Mouse (Mus musculus) large intestine, adult 2 months (tissue): Measurements from ENCODE around the gene Rgl3. TPM values are rescaled to one million over a fixed set of nuclear protein-coding genes. Genes with fewer than 3 reads are reported as not detected.

Source experiments
- DNase-seq: peaks from one replicate; pipeline ENCODE4 v3.0.0-alpha.2; 2012; ENCODE audit warnings: low read depth, low spot score
- WGBS: fragments of 180-500 bp; shearing (Covaris S2); methylation state at CpG from one replicate; pipeline ENCODE4 v1.1.7; 2018; 5-methylcytosine and 5-hydroxymethylcytosine counted together
- polyA plus RNA-seq: library from polyadenylated mRNA; depleted of rRNA; stranded (reverse); fragments of >200 nt; gene quantifications from 2 replicates; pipeline ENCODE4 v1.2.3, GENCODE M21; 2012

The Rgl3 gene
- polyA plus RNA-seq, 1 experiment: 1.9 TPM

DNA sequence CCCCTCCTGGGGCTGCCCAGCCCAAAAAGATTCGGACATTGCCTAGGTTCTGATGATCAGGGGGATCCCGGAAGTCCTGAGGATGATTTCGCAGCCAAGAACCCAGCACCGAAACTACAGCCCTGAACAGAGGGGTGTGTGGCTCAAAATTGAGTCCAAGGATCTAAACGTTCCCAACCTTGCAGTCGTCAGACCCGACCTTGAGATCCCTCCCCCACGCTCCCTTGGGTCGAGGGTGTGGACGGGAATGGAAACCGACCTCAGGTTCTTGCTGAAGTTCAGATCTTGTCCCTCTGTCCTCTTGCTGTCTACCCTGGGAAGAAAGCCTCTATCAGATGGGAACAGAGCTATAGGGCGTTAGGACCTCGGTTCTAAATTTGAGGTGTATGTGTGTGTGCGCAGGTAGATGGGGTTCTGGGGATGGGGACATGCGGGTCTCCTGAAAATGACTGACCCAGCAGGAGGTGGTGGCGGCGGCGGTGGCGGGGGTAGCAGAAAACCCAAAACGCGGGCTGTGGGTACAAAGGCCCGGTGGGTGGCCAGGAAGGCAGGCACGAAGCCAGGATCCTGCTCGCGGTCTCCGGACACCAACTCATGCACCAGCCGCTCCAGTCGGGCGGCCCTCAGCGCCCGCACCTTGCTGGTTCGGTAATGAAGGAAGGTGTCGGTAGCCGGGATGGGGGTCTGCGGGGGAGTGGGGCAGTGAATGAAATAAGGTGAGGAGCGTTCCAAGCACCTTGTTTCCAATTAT is 1.5 kb downstream of the Rgl3 start:
- 22% methylated on average over 36 of the region's 36 CpGs for whole genome bisulfite sequencing

DNA sequence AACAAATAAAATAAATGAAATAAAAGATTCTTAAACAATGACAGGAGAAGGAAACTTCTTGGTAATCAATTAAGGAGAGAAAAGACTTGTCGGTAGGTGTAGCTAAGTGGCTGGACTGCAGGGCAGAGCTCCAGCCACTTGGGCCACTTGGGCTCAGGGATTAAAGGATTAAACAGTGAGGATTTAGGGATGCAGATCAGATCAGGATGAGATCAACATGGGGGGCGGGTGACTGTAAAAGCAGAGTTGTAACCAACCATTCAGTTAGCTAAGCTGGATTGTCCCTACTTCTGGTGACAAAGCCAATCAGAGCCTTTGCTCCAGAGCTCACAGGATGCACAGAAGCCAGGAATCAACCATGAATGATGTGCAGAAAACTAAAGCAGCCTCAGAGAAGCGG is 5.3 kb downstream of the Rgl3 start:
- no peak for DNase-seq
- WGBS: 45% methylated on average over 3 of the region's 3 CpGs

More for the DNA sequence above, 1.5 kb downstream of the Rgl3 start:
- no peak for DNase-seq

GRCm38 (mm10) chr9:21978398-21979128 is 10.7 kb downstream of the Rgl3 start:
- DNase-seq: no peak
- WGBS: 84% methylated on average over 4 of the region's 4 CpGs

DNA sequence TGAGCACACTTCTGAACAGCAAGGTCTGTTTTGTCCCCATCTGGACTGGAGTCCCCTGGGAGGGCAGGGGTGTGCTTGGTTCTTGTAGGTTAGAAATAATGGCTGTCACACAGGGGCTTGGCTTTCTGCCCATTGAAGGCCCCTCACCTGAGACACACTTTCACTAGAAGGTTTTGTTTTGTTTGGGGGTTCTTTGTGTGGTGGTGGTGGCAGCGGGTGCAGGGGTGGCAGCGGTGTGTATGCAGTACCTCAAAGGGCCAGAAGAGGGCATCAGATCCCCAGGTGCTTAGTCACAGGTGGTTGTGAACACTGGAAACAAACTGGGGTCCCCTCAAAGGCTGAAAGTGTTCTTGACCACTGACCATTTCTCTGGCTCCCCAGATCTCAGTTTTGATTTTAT is 11.3 kb downstream of the Rgl3 start:
- 38% methylated on average over 2 of the region's 2 CpGs for WGBS
- no peak for DNase-seq

- no peak for DNase-seq
- 80% methylated on average over 5 of the region's 5 CpGs for WGBS
These were observed 11.9 kb downstream of the Rgl3 start for GRCm38 (mm10) chr9:21977331-21977730.

DNA sequence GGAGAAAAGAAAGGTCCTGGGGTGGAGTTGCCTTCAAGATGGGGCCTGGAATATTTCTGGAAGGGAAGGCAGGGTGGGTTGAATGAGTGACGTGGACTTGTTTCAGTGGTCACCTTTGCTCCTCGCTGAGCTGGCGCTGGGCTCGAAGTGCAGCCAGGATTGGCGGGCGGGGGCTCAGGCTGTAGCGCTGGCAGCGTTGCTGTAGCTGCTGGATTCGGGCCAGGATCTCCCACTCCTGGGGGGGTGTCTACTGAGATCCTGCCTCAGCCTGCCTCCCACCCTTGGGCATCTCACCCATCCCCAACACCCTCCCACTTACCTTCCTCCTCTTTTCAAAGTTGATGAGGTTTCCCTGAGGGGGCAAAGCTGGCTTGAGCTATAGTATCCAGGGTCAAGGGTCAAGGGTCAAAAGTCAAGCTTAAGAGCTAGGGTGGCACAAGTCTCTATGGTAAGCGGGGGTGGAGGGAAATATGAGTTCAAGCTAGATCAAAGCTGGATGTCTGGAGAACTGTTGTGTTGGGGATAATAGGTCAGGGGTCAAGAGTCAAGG is 12.5 kb downstream of the Rgl3 start:
- 78% methylated on average over 10 of the region's 10 CpGs for WGBS
- DNase-seq: no peak

GRCm38 (mm10) chr9:21969304-21969703 is 19.9 kb downstream of the Rgl3 start:
- DNase-seq: no peak

GRCm38 (mm10) chr9:21968883-21969282 is 20.4 kb downstream of the Rgl3 start:
- WGBS: 57% methylated on average over 6 of the region's 6 CpGs
- no peak for DNase-seq

More at GRCm38 (mm10) chr9:21969304-21969703, 19.9 kb downstream of the Rgl3 start:
- 56% methylated on average over 4 of the region's 4 CpGs for WGBS

DNA sequence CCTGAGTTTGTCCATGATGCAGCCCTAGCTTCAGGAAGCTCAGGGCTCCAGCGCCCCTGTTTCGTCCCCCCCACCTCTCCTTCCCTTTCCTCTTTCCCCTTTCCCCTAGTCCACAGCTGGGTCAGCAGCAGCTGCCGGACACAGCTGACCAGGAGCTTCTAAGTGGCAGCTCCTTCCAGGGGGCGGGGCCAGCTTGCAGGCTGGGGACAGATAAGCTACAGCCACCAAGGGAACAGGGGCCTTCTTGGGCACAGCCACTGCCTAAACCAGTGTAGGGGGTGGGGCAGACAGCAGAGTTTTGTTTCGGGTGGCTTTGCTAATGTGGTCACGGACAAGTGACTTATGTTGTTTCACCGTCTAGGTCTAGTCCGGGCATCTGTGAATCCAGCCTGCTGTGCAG is 25.8 kb downstream of the Rgl3 start, which contains the start of gene Epor:
Gene Epor (minus strand): TSS at position 90 of the 400 bp plus-strand sequence.
- WGBS: 39% methylated on average over 8 of the region's 8 CpGs

DNA sequence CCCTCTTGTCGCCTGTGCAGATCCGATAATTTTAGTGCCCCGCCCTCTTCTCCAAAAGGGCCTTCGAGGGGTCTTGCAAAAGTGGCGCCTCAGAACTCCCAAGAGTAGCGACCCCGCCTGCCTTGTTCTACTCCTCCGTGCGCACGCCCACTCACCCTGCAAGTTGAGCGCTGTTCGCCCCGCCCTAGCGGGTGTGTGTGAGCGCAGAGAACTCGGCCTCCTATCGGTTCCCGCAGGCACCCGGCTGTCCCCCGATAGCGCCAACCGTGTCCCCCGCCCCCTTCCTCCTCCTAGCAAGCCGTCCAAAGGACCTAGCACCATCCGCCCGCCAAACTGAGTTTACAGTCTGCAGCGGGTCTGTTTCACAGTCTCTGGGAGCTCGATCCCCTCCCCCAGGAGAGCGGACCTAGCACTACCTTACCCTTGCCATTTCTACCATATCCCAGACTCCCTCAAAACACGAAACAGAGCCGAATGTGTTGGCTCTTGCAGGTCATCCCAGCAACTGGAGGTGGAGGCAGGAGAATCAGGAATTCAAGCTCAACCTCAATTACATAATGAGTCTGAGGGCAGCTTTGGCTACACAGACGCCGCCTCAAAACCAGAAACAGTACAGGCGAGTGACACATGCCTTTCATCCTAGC is 26.7 kb downstream of the Rgl3 start:
- DNase-seq: no peak
- 3% methylated on average over 34 of the region's 34 CpGs for WGBS

More for the DNA sequence above, 25.8 kb downstream of the Rgl3 start, which contains the start of gene Epor:
- DNase-seq: no peak

DNA sequence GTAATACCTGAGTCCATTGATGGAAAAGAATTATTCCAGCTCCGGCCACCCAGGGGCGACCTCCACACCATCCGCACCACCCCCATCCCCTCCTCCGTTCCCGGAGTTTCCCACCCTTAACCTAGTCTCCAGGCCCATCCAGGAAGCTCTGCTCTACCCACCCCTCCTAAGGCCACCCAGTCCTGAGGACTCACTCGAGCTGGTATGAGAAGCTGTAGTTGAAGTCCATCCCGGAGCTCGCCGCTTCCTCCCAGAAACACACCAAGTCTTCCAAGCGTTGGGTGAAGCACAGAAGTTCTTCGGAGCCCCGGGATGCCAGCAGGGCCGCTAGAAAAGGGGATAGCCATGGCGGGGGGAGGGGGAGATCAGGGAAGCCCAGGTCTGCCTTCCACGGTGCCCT is 27.2 kb downstream of the Rgl3 start:
- DNase-seq: no peak
- WGBS: under 1% methylated on average over 15 of the region's 15 CpGs

- no peak for DNase-seq
- WGBS: 6% methylated on average over 35 of the region's 35 CpGs
These were observed 27.8 kb downstream of the Rgl3 start for GRCm38 (mm10) chr9:21961366-21961980.

DNA sequence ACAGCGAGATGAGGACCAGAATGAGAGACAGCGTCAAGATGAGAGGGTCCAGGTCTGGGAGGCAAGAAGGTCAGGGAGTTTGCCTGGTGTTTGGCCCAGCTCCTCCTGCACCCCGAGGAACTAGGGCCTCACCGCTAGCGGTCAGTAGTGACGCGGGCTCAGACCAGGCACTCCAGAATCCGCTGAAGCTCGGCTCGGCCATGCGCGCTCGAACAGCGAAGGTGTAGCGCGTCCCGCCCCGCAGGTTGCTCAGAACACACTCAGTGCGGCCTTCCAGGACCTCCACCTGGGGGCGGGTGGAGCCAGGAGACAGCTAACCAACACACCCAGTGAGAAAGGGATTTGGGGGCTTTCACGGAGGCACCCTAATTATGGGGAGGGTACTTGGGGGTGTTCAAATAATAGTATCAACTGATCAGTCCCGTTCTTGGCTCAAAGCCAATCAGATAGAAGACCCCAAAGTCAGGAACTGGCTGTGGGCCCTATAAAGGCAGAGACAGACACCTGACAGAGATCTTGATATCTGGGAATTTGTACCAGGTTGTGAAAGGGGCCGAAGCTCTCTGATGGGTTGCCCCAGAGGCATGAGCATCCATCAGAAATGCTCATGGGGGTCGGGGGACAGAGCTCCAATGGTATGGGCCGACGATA is 28.6 kb downstream of the Rgl3 start:
- WGBS: 34% methylated on average over 26 of the region's 26 CpGs
- no peak for DNase-seq

DNA sequence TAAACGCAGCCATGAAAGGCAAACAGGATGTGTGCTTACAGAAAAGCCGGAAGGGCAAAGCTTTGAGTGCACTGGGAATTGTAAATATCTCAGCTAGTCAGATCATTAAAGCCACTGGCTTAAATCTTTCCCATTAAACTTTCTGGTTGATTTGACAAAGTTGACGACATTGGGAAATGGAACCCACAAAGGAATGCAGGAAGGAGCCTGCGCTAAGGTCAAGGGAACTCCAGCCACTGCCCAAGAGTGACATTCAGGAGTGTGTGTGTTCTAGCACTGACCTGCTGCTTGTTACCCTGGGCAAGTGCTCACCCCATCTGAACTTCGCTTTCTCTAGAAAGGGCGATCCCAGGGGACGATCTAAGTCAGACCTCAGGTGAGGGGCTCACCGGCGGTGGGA is 29.1 kb downstream of the Rgl3 start:
- DNase-seq: no peak
- 60% methylated on average over 9 of the region's 9 CpGs for WGBS

DNA sequence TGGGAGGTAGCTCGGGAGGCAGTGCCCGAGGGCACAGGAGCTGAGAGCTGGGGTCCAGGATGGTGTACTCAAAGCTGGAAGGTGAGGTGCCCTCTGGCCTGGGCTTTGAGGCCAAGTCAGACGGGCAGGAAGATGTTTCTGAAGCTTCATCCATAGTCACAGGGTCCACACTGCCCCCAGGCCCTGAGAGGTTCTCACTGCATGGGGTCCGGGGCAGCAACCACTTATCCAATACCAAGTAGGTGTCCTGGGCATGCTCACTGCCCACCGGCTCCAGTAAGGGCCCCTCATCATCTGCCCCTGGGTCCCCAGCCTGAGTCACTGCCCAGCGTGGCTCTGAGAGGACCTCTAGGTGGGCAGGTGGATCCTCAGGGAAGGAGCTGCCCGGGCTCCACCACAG is 30.0 kb downstream of the Rgl3 start:
- WGBS: 92% methylated on average over 7 of the region's 7 CpGs
- no peak for DNase-seq

GRCm38 (mm10) chr9:21958372-21958771 is 30.9 kb downstream of the Rgl3 start:
- WGBS: 69% methylated on average over 5 of the region's 5 CpGs
- no peak for DNase-seq

- WGBS: under 1% methylated on average over 54 of the region's 54 CpGs
These were observed 33.5 kb downstream of the Rgl3 start, which contains the start of gene Swsap1 for GRCm38 (mm10) chr9:21955570-21956281. Gene Swsap1, plus strand, starts transcription at chr9:21955755.

DNA sequence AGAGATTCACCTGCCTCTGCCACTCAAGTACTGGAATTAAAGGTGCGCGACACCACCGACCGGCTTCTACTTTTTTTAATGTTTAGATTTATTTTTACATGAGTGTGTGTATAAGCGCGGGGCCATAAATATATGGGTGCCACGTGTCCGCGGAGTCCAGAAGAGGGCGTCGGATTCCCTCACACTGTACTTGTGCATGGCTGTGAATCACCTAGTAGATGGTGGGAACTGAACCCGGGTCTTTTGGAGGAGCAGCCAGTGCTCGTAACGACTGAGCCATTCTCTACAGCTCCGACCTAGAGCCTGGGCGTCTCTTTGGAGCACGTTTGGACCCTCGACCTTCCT is 34.0 kb downstream of the Rgl3 start:
- under 1% methylated on average over 18 of the region's 18 CpGs for WGBS
- DNase-seq: no peak

More at GRCm38 (mm10) chr9:21955570-21956281, 33.5 kb downstream of the Rgl3 start, which contains the start of gene Swsap1:
- DNase-seq: peak; percentile 91

GRCm38 (mm10) chr9:21954635-21955034 is 34.6 kb downstream of the Rgl3 start:
- DNase-seq: no peak
- WGBS: 51% methylated on average over 3 of the region's 3 CpGs
